Mouse (Mus musculus) E14TG2a.4 (cell line): ENCODE results near the gene Dao.

ENCODE experiments used
- H3K27me3 ChIP-seq: 2 replicates; pipeline ENCODE4 v1.6.1; 2014; ENCODE audit warnings: low read length, control low read depth; ENCODE audit not compliant: insufficient read depth
- H3K36me3 ChIP-seq: 2 replicates; pipeline ENCODE4 v1.6.1; 2014; ENCODE audit warnings: low read length, control low read depth; ENCODE audit not compliant: insufficient read depth
- H3K4me1 ChIP-seq: replicated peaks from 2 replicates; pipeline ENCODE4 v1.6.1; 2014; ENCODE audit warnings: low read depth, low read length, control low read depth
- H3K4me3 ChIP-seq: replicated peaks from 2 replicates; pipeline ENCODE4 v1.5.1; 2014; ENCODE audit warnings: mild to moderate bottlenecking, low read length
- H3K9me3 ChIP-seq: 2 replicates; pipeline ENCODE4 v1.6.1; 2014; ENCODE audit warnings: low read length, control low read depth
- CTCF ChIP-seq: conservative IDR thresholded peaks from 2 replicates; pipeline ENCODE4 v1.5.1; 2014; ENCODE audit warnings: low read length
- NANOG ChIP-seq: IDR thresholded peaks from 2 replicates; pipeline ENCODE4 v1.6.1; 2014; ENCODE audit warnings: borderline replicate concordance, low read length, mixed read lengths
- POU5F1 ChIP-seq: IDR thresholded peaks from 2 replicates; pipeline ENCODE4 v1.6.1; 2014; ENCODE audit warnings: low read length, borderline replicate concordance

Dao gene

GRCm38 (mm10) chr5:113976597-113976996, 26.9 kb upstream of the Dao start:
- Histone ChIP-seq H3K4me1 (peaks cover 93% of the 10 kb centered on the region), H3K9me3 (no peaks in the 10 kb centered on the region), H3K27me3 (no peaks in the 10 kb centered on the region), H3K4me3 (no peak overlapping the region), H3K36me3 (peaks cover 26% of the 10 kb centered on the region; the same call in 1 of the 2 replicates)
- TF ChIP-seq NANOG (no peak), POU5F1 (no peak), CTCF (no peak)

GRCm38 (mm10) chr5:113977309-113977708, 26.2 kb upstream of the Dao start:
- no peaks in the 10 kb centered on the region for H3K9me3 ChIP-seq
- TF ChIP-seq CTCF (no peak), NANOG (no peak), POU5F1 (no peak)
- no peak overlapping the region for H3K4me3 ChIP-seq
- H3K36me3 ChIP-seq: peaks cover 32% of the 10 kb centered on the region; the same call in 1 of the 2 replicates
- no peaks in the 10 kb centered on the region for H3K27me3 ChIP-seq
- peaks cover 91% of the 10 kb centered on the region for H3K4me1 ChIP-seq

GRCm38 (mm10) chr5:113980511-113980910, 23.0 kb upstream of the Dao start:
- Histone ChIP-seq H3K9me3 (no peaks in the 10 kb centered on the region), H3K4me1 (peaks cover 74% of the 10 kb centered on the region), H3K27me3 (no peaks in the 10 kb centered on the region), H3K36me3 (peaks cover 32% of the 10 kb centered on the region; the same call in 1 of the 2 replicates), H3K4me3 (peak overlapping the region; percentile 7; the same call in 1 of the 2 replicates)
- TF ChIP-seq POU5F1 (no peak), CTCF (no peak), NANOG (no peak)

- H3K9me3 ChIP-seq: no peaks in the 10 kb centered on the region
- H3K4me3 ChIP-seq: no peak overlapping the region
- H3K27me3 ChIP-seq: no peaks in the 10 kb centered on the region
- peaks cover 32% of the 10 kb centered on the region; the same call in 1 of the 2 replicates for H3K36me3 ChIP-seq
- no peak for TF ChIP-seq NANOG
- TF ChIP-seq CTCF: no peak
- no peak for TF ChIP-seq POU5F1
- peaks cover 74% of the 10 kb centered on the region for H3K4me1 ChIP-seq
Measured at GRCm38 (mm10) chr5:113981171-113981570, 22.3 kb upstream of the Dao start.

GRCm38 (mm10) chr5:113981843-113982242, 21.7 kb upstream of the Dao start:
- TF ChIP-seq NANOG (no peak), CTCF (no peak), POU5F1 (no peak)
- H3K27me3 ChIP-seq: no peaks in the 10 kb centered on the region
- no peaks in the 10 kb centered on the region for H3K9me3 ChIP-seq
- H3K4me3 ChIP-seq: no peak overlapping the region
- peaks cover 74% of the 10 kb centered on the region for H3K4me1 ChIP-seq
- H3K36me3 ChIP-seq: peaks cover 32% of the 10 kb centered on the region; the same call in 1 of the 2 replicates

- Histone ChIP-seq H3K4me1 (peaks cover 68% of the 10 kb centered on the region), H3K9me3 (no peaks in the 10 kb centered on the region), H3K4me3 (no peak overlapping the region), H3K27me3 (no peaks in the 10 kb centered on the region), H3K36me3 (peaks cover 18% of the 10 kb centered on the region; the same call in 1 of the 2 replicates)
- no peak for TF ChIP-seq CTCF
- no peak for TF ChIP-seq NANOG
- TF ChIP-seq POU5F1: no peak
Measured at GRCm38 (mm10) chr5:113983541-113983940, 20.0 kb upstream of the Dao start.

- H3K27me3 ChIP-seq: no peaks in the 10 kb centered on the region
- H3K4me3 ChIP-seq: no peak overlapping the region
Measured at GRCm38 (mm10) chr5:113984025-113984740, 19.3 kb upstream of the Dao start.

GRCm38 (mm10) chr5:113985737-113986136, 17.8 kb upstream of the Dao start:
- Histone ChIP-seq H3K9me3 (no peaks in the 10 kb centered on the region), H3K27me3 (no peaks in the 10 kb centered on the region), H3K36me3 (peaks cover 26% of the 10 kb centered on the region), H3K4me1 (peaks cover 59% of the 10 kb centered on the region), H3K4me3 (no peak overlapping the region)
- TF ChIP-seq CTCF (no peak), NANOG (no peak), POU5F1 (no peak)

More at GRCm38 (mm10) chr5:113984025-113984740, 19.3 kb upstream of the Dao start:
- Histone ChIP-seq H3K9me3 (no peaks in the 10 kb centered on the region), H3K4me1 (peaks cover 65% of the 10 kb centered on the region), H3K36me3 (peaks cover 22% of the 10 kb centered on the region)
- TF ChIP-seq NANOG (no peak), CTCF (no peak), POU5F1 (no peak)
